Mouse (Mus musculus) ovary, postnatal 36 days (tissue): ENCODE data around the gene Lce1e.
"Not testable (repeated sequence)": the region's sequence is repeated elsewhere in the genome, so short reads cannot be mapped to it uniquely, and the experiment has no call there.

Source experiments
- DNase-seq: peaks from one replicate; pipeline ENCODE4 v3.0.0; 2022; ENCODE audit warnings: low spot score, mixed read lengths

The Lce1e gene

GRCm38 (mm10) chr3:92708974-92709373 lies at the start of gene Lce1e:
Gene Lce1e (minus strand): TSS chr3:92709074.
- DNase-seq, result no peak

DNA sequence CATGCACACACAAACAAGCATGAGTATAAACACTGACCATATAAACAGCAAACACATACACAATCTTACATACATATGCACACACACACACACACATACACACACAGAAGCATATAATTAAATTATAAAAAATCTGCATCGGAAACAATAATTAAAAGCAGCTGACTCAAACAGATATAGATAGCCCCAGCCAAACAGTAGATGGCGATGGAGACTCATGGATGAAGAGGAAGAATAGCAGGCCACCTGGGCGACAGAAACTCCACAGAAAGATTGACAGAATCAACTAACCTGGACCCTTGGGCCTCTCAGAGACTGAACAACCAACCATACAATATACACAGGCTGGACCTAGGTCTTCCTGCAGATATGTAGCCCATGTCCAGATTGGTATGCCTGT lies 44.3 kb upstream of the Lce1e start:
- DNase-seq, result no peak

DNA sequence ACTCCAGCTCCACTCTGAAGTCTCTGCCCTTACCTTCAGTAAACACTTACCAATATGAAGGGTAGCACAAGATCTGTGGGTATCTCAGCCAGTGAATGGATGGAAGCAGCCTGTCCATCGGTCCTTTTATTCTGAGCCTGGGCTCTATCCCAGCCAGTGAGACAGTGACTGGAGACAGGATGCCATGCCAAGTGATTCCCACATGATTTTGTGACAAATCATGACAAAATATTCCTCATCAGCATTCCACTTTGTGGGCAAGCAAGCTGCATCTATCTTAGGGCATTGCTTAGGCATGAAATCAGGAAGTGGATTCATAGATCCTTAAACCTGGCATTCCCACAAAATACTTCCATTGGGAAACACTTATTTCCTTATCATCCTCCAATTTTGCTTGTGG lies 43.4 kb upstream of the Lce1e start, which contains the start of gene Lce1g:
TSS of gene Lce1g (minus strand) at position 101 of the 400 bp plus-strand sequence.
- no peak for DNase-seq

DNA sequence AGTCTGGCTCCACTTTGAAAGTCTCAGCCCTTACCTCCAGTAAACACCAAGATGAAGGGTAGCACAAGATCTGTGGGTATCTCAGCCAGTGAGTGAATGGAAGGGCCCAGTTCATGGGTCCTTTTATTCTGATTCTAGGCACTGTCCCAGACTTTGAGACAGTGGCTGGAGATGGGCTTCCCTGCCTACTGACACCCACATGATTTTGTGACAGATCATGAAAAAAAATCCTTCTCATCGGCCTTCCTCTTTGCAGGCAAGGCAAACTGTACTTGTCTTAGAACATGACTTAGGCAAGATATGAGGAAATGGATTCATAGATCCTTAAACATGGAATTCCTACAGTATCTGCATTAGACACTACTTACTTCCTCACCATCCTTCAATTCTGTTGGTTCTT lies 30.1 kb upstream of the Lce1e start, which contains the start of gene Gm38119:
TSS of gene Gm38119 (minus strand) at position 101 of the 400 bp plus-strand sequence.
- DNase-seq, result no peak

- DNase-seq, result no peak
Observed at GRCm38 (mm10) chr3:92722631-92723030, 13.8 kb upstream of the Lce1e start.

DNA sequence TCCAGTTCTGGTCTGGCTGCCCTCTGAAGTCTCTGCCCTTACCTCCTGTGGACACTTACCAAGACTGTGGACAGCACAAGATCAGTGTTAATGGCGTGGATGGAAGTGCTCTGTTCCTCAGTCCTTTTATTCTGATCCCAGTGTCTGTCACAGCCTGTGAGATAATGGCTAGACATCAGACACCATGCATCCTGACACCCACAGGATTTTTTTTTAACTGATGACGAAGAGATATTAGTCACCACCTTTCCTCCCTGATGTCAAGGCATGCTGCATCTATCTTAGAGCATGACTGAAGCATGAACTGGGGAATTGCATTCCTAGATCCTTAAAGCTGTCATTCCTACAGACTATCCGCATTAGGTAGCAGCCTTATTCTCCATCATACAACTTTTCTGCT lies 11.4 kb upstream of the Lce1e start, which contains the start of gene Lce1f:
TSS of gene Lce1f (minus strand) at position 101 of the 400 bp plus-strand sequence.
- DNase-seq, result no peak

DNA sequence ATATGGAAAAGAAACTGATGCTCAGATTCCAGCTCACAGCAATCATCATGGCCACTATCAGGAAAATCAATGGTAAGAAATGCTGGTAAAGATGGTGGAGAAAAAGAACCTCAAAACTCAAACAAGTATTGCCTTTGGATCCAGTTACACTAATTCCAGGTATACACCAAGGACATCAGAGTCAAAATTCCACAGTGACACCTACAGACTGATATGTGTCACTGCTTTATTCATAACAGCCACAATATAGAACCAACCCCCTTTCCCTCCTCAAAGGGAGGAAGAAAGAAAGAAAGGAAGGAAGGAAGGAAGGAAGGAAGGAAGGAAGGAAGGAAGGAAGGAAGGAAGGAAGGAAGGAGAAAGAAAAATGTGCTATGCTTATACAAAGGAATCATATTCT lies 6.2 kb upstream of the Lce1e start:
- no peak for DNase-seq

GRCm38 (mm10) chr3:92694613-92695012 lies 14.3 kb downstream of the Lce1e start:
- DNase-seq, result no peak

GRCm38 (mm10) chr3:92691688-92692087 lies 17.2 kb downstream of the Lce1e start:
- DNase-seq, result no peak

- not testable (repeated sequence) for DNase-seq
Observed at GRCm38 (mm10) chr3:92689154-92689553, 19.7 kb downstream of the Lce1e start.

DNA sequence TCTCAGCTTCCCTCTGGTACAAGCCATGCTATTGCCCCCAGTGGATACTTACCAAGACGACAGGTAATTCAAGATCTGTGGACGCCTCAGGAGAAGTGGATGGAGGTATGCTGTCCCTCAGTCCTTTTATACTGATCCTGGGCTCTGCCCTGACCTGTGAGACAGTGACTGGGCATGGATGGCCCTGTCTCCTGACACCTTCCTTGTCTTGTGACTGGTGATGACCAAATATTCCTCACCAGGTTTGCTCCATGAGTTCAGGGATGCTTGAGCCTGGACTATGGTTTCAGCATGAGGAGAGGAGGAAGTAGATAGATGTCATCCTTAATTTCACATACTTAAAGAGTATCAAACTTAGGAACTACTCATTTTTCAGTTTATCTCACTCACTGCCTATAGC lies 21.8 kb downstream of the Lce1e start, which contains the start of gene Lce1d:
TSS of gene Lce1d (minus strand) at position 101 of the 400 bp plus-strand sequence.
- DNase-seq, result no peak

GRCm38 (mm10) chr3:92678947-92679346 lies 29.9 kb downstream of the Lce1e start, which contains the start of gene Lce1c:
Gene Lce1c (plus strand): TSS chr3:92679247.
- no peak for DNase-seq

DNA sequence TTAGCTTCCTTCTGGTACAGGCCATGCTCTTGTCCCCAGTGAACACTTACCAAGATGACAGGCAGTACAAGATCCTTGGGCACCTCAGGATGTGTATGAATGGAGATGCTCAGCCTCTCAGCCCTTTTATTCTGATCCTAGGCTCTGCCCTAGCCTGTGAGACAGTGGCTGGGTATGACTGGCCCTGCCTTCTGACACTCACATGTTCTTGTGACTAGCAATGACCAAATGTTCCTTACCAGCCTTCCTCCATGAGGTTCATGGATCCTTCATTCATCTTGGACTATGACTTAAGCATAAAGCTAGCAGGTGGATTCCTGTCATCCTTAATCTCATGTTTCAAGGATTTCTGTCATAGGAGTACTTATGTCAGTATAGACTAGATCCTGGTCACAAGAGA lies 38.7 kb downstream of the Lce1e start, which contains the start of gene Lce1a2:
TSS of gene Lce1a2 (minus strand) at position 101 of the 400 bp plus-strand sequence.
- DNase-seq, result no peak
